Mouse (Mus musculus): ENCODE data around the gene Trim72.

DNA sequence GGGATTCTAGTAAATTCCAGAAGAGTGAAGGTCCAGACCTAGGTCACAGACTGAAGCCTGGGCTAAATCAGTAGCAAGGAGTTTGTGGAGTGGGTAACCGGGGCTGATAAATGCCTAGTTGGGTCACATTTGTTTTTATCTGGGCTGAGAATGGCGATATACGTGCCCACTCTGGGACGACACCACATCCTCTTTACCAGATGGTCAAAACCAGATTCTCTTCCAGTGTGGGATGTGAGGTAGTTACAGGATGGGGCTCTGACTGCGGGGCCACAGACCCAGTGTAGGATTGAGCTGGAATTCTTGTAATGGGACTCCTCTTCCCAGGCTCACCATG is 369 bp downstream of the Trim72 start:
- TF ChIP-seq ZNF384 (IDR thresholded peaks at IDR 0.05; ENCODE audit: low read depth, low read length): no peak
- TF ChIP-seq CHD2 (IDR thresholded peaks at IDR 0.05; ENCODE audit: low read depth, low read length): no peak
- no peak for TF ChIP-seq MAFK (IDR thresholded peaks at IDR 0.05; ENCODE audit: insufficient read depth, low read depth, low read length)
